Mouse (Mus musculus): ENCODE data around the gene Tcf23. TPM values are rescaled to one million over a fixed set of nuclear protein-coding genes. Genes with fewer than 3 reads are reported as not detected.

Gene Tcf23
- polyA plus RNA-seq, 1 experiment: not detected

- WGBS: 92% methylated on average over 6 of the region's 6 CpGs
Observed at GRCm38 (mm10) chr5:30944344-30944743, 24.1 kb upstream of the Tcf23 start.

GRCm38 (mm10) chr5:30944956-30945781 lies 23.3 kb upstream of the Tcf23 start, which contains the start of gene Cgref1:
TSS of gene Cgref1 (minus strand) at chr5:30945591.
- Histone ChIP-seq H3K27ac (ENCODE audit: insufficient read depth, low read depth, low read length) (no peak within 1 kb of the TSS), H3K4me1 (ENCODE audit: control insufficient read depth, insufficient read depth, low read length) (peaks cover 11% of the 10 kb centered on the region), H3K4me3 (ENCODE audit: insufficient read depth, low read depth, low read length) (peak within 1 kb of the TSS; percentile 50)
- whole genome bisulfite sequencing: 6% methylated on average over 44 of the region's 44 CpGs
- TF ChIP-seq POLR2A (IDR thresholded peaks at IDR 0.05; ENCODE audit: insufficient read depth, low read depth, low read length) (no peak), CTCF (IDR thresholded peaks at IDR 0.05; ENCODE audit: insufficient read depth, low read depth, low read length) (0 out of 2 replicates have a peak, but pooled peaks have one; percentile 13)

More at GRCm38 (mm10) chr5:30944344-30944743, 24.1 kb upstream of the Tcf23 start:
- TF ChIP-seq CTCF (IDR thresholded peaks at IDR 0.05; ENCODE audit: insufficient read depth, low read depth, low read length) (no peak), POLR2A (IDR thresholded peaks at IDR 0.05; ENCODE audit: insufficient read depth, low read depth, low read length) (no peak)
- Histone ChIP-seq H3K4me3 (ENCODE audit: insufficient read depth, low read depth, low read length) (no peak overlapping the region), H3K4me1 (ENCODE audit: control insufficient read depth, insufficient read depth, low read length) (peaks cover 11% of the 10 kb centered on the region), H3K27ac (ENCODE audit: insufficient read depth, low read depth, low read length) (no peak overlapping the region)

GRCm38 (mm10) chr5:30948620-30949019 lies 19.8 kb upstream of the Tcf23 start:
- TF ChIP-seq POLR2A (IDR thresholded peaks at IDR 0.05; ENCODE audit: insufficient read depth, low read depth, low read length) (no peak), CTCF (IDR thresholded peaks at IDR 0.05; ENCODE audit: insufficient read depth, low read depth, low read length) (no peak)
- WGBS: 83% methylated on average over 5 of the region's 5 CpGs
- Histone ChIP-seq H3K27ac (ENCODE audit: insufficient read depth, low read depth, low read length) (no peak overlapping the region), H3K4me3 (ENCODE audit: insufficient read depth, low read depth, low read length) (no peak overlapping the region), H3K4me1 (ENCODE audit: control insufficient read depth, insufficient read depth, low read length) (peaks cover 14% of the 10 kb centered on the region)

- H3K27ac ChIP-seq (ENCODE audit: insufficient read depth, low read depth, low read length): peak overlapping the region; percentile 78
- peaks cover 14% of the 10 kb centered on the region for H3K4me1 ChIP-seq (ENCODE audit: control insufficient read depth, insufficient read depth, low read length)
- H3K4me3 ChIP-seq (ENCODE audit: insufficient read depth, low read depth, low read length): peak overlapping the region; percentile 60
- no peak for TF ChIP-seq CTCF (IDR thresholded peaks at IDR 0.05; ENCODE audit: insufficient read depth, low read depth, low read length)
- peak; percentile 59 for TF ChIP-seq POLR2A (IDR thresholded peaks at IDR 0.05; ENCODE audit: insufficient read depth, low read depth, low read length)
- WGBS: under 1% methylated on average over 31 of the region's 31 CpGs
Observed at GRCm38 (mm10) chr5:30949654-30950326, 18.7 kb upstream of the Tcf23 start.

- 33% methylated on average over 4 of the region's 4 CpGs for WGBS
- TF ChIP-seq CTCF (IDR thresholded peaks at IDR 0.05; ENCODE audit: insufficient read depth, low read depth, low read length) (no peak), POLR2A (IDR thresholded peaks at IDR 0.05; ENCODE audit: insufficient read depth, low read depth, low read length) (no peak)
- Histone ChIP-seq H3K4me3 (ENCODE audit: insufficient read depth, low read depth, low read length) (peak overlapping the region; percentile 60), H3K27ac (ENCODE audit: insufficient read depth, low read depth, low read length) (peak overlapping the region; percentile 5; the same call in 1 of the 2 replicates), H3K4me1 (ENCODE audit: control insufficient read depth, insufficient read depth, low read length) (peaks cover 7% of the 10 kb centered on the region)
Observed at GRCm38 (mm10) chr5:30950451-30950850, 18.0 kb upstream of the Tcf23 start.

- Histone ChIP-seq H3K4me3 (ENCODE audit: insufficient read depth, low read depth, low read length) (no peak overlapping the region), H3K27ac (ENCODE audit: insufficient read depth, low read depth, low read length) (no peak overlapping the region), H3K4me1 (ENCODE audit: control insufficient read depth, insufficient read depth, low read length) (peaks cover 8% of the 10 kb centered on the region)
- TF ChIP-seq POLR2A (IDR thresholded peaks at IDR 0.05; ENCODE audit: insufficient read depth, low read depth, low read length) (no peak), CTCF (IDR thresholded peaks at IDR 0.05; ENCODE audit: insufficient read depth, low read depth, low read length) (no peak)
- 83% methylated on average over 2 of the region's 2 CpGs for WGBS
Observed at GRCm38 (mm10) chr5:30950922-30951321, 17.5 kb upstream of the Tcf23 start.

GRCm38 (mm10) chr5:30951706-30952105 lies 16.8 kb upstream of the Tcf23 start:
- WGBS: 35% methylated on average over 6 of the region's 6 CpGs
- H3K27ac ChIP-seq (ENCODE audit: insufficient read depth, low read depth, low read length): no peak overlapping the region
- peaks cover 10% of the 10 kb centered on the region for H3K4me1 ChIP-seq (ENCODE audit: control insufficient read depth, insufficient read depth, low read length)
- no peak for TF ChIP-seq CTCF (IDR thresholded peaks at IDR 0.05; ENCODE audit: insufficient read depth, low read depth, low read length)
- TF ChIP-seq POLR2A (IDR thresholded peaks at IDR 0.05; ENCODE audit: insufficient read depth, low read depth, low read length): no peak
- no peak overlapping the region for H3K4me3 ChIP-seq (ENCODE audit: insufficient read depth, low read depth, low read length)

- WGBS: 76% methylated on average over 5 of the region's 5 CpGs
- H3K27ac ChIP-seq (ENCODE audit: insufficient read depth, low read depth, low read length): no peak overlapping the region
- TF ChIP-seq CTCF (IDR thresholded peaks at IDR 0.05; ENCODE audit: insufficient read depth, low read depth, low read length): no peak
- TF ChIP-seq POLR2A (IDR thresholded peaks at IDR 0.05; ENCODE audit: insufficient read depth, low read depth, low read length): no peak
- H3K4me3 ChIP-seq (ENCODE audit: insufficient read depth, low read depth, low read length): no peak overlapping the region
- H3K4me1 ChIP-seq (ENCODE audit: control insufficient read depth, insufficient read depth, low read length): peaks cover 10% of the 10 kb centered on the region
Observed at GRCm38 (mm10) chr5:30952551-30952950, 15.9 kb upstream of the Tcf23 start.

GRCm38 (mm10) chr5:30954065-30954464 lies 14.4 kb upstream of the Tcf23 start:
- Histone ChIP-seq H3K27ac (ENCODE audit: insufficient read depth, low read depth, low read length) (no peak overlapping the region), H3K4me3 (ENCODE audit: insufficient read depth, low read depth, low read length) (no peak overlapping the region), H3K4me1 (ENCODE audit: control insufficient read depth, insufficient read depth, low read length) (peaks cover 21% of the 10 kb centered on the region)
- no peak for TF ChIP-seq POLR2A (IDR thresholded peaks at IDR 0.05; ENCODE audit: insufficient read depth, low read depth, low read length)
- no peak for TF ChIP-seq CTCF (IDR thresholded peaks at IDR 0.05; ENCODE audit: insufficient read depth, low read depth, low read length)
- WGBS: 83% methylated on average over 6 of the region's 6 CpGs

All from olfactory bulb, adult 2 months (tissue).